Mouse (Mus musculus): Measurements from ENCODE around the gene Gtf2h3.

Gtf2h3 gene

DNA sequence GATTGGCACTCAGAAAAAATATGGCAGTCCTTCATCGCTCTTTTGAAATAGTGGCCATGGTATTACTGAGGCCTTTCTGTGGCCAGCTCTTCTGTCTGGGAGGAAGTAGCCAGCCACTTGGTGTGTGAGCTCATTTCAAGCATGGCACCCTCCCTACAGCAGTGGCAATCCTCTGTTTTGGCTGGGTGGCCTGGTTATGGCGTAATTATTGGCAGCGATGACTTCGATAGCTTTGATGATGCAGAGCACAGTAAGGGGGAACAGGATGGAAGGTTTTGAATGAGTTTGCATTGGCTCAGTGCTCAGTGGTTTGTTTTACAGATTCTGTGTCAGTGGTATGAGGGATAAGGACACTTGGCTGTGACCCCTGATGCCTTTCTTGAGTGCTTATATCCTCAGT, 57.8 kb downstream of the Gtf2h3 start:
- no peak for DNase-seq (ENCODE audit: low read depth, low spot score)

DNA sequence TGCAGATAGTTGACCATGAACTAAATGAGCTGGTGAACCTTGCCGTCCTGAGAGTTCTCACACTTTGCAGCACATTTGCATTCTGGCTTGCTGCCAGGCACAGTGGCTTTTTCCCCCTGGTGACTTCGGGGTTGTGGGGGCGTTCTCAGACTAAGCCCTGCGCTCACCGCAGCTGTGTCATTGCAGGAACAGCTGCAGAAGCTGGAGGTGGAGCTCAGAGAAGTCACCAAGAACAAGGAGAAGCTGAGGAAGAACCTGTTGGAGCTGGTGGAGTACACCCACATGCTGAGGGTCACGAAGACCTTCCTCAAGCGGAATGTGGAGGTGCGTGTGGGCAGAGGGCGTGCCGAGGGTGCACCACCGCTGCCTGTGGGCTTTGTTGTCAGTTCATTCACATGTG, 58.4 kb downstream of the Gtf2h3 start:
- peak; percentile 85 for DNase-seq (ENCODE audit: low read depth, low spot score)

DNA sequence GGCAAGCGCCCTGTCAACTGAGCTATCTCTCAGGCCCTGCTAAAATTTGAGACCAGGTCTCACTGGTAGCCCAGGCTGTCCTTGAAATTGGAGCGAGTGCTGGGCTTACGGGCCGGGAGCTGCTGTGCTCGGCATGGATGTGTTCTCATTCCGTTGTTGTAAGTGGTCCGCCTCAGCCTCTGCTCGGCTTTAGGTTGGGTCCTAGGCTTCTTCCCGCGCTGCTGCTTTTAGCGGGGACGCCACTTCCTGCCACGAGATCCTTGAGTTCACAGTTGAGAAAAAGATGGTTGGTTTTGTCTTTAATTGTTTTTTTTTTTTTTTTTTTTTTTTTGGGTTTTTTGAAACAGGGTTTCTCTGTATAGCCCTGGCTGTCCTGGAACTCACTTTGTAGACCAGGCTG, 58.9 kb downstream of the Gtf2h3 start:
- DNase-seq (ENCODE audit: low read depth, low spot score), result no peak
